Mouse (Mus musculus) forelimb bud, embryonic 11.5 days (tissue): ENCODE results near the gene Ddx43.
"Not testable (repeated sequence)": the region's sequence is repeated elsewhere in the genome, so short reads cannot be mapped to it uniquely, and the experiment has no call there.

Source experiments
- DNase-seq: peaks from one replicate; pipeline ENCODE4 v3.0.0-alpha.2; 2012; ENCODE audit warnings: low read depth, low spot score

Ddx43 gene

GRCm38 (mm10) chr9:78395630-78396351 is at the start of gene Ddx43:
Ddx43 (plus strand) TSS chr9:78395777.
- peak; percentile 50 for DNase-seq

- DNase-seq = no peak
Observed at GRCm38 (mm10) chr9:78347004-78347403, 48.6 kb upstream of the Ddx43 start.

GRCm38 (mm10) chr9:78348206-78349004 is 47.2 kb upstream of the Ddx43 start:
- not testable (repeated sequence) for DNase-seq

DNA sequence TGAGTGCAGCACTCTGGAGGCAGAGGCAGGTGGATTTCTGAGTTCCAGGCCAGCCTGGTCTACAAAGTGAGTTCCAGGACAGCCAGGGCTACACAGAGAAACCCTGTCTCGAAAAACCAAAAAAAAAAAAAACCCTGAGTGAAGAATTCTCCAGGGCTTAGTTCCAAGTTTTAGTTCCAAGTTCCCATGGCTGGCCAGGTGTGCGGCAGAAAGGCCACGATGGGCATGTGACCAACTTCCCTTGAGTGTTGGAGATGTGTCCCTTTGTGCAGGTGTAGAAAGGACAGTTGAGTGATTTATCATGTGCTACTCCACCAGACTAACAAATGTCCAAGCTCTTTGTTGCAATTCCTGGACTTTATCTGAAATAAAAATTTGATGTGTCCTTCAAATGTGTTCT is 46.4 kb upstream of the Ddx43 start:
- not testable (repeated sequence) for DNase-seq

DNA sequence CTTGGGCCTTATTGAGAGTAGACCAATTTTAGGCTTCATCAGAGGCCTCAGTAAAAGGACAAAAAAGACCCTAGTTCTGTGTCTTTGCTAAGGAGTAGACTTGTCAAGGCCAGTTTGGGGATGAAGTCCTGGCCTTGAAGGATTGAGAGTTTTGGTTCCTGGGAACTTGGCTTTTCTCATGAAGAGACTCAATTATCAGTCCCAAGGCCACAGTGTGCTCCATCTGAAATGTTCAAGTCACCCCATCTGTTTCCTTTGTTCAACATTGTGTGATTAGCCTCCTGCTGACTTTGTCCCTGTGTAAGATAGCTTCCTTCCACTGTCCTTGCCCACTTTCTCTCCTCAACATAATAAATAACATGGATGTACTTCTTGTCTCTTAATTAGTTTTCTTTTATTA is 45.6 kb upstream of the Ddx43 start:
- DNase-seq = not testable (repeated sequence)

DNA sequence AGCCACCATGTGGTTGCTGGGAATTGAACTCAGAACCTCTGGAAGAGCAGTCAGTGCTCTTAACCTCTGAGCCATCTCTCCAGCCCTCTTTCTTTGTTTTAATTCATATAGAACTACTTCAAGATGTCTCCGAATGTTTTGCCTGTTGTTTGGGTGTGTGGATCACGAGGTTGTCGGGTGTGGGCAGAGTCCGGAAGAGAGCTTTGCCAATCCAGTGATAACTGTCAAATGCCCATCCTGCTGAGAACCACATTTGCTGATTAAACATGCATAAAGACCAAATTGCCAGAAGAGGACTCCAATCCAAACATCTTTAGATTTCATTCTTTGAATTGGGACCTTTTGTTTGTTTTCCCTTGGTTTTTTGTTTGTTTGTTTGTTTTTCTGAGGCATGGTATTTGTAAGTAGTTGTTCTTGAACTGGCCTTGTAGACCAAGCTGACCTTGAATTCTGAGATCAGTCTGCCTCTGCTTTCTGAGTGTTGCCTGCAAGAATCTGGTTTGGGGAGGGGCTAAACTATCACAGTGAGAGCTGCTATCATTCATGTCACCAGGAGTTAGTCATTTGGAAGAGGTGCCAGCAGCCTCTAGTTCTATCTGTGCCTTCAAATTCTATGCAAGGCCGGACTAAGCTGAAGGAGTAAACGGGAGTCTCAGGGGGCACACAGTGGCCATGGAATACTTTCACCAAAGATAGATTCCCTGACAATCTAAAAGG is 43.9 kb upstream of the Ddx43 start:
- no peak for DNase-seq

GRCm38 (mm10) chr9:78354665-78355578 is 40.7 kb upstream of the Ddx43 start:
- no peak for DNase-seq

DNA sequence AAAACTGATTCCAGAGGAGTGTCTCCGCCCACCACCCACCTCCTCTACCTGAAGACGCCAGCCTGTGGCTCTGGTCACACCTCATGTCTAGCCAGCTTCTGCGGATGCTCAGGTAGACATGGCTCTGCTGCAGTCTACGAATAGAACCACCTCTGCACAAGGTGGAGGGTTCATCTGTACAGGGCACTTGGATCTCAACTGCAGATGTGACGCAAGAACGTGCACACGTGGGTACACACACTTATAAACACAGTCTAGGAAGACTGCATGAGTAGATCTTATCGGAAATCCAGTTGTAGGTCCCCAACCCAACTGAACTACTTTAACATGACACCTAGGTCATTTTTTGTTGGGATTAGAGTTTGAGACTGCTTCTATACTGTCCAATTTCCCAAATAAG is 40.0 kb upstream of the Ddx43 start, which contains the start of gene Gsta2:
Gene Gsta2, minus strand, starts transcription at position 178 of the 400 bp plus-strand sequence.
- DNase-seq = no peak

DNA sequence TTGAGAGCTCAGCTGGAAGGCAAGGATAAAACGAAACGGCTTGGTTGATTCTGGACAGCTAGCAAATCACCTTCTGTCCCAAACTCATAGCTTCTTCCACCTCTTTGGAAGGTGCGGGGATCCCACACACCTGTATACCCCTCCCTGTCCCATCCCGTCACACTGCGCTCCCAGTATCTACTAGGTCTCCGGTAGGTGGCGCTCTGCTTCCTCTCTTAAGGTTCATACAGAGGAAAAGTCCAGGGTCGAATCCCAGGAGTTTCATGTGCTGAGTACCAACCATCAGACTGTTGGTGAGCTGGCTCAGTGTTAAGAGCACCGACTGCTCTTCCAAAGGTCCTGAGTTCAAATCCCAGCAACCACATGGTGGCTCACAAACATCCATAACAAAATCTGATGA is 37.5 kb upstream of the Ddx43 start:
- peak; percentile 78 for DNase-seq

GRCm38 (mm10) chr9:78359750-78360483 is 35.7 kb upstream of the Ddx43 start:
- no peak for DNase-seq

DNA sequence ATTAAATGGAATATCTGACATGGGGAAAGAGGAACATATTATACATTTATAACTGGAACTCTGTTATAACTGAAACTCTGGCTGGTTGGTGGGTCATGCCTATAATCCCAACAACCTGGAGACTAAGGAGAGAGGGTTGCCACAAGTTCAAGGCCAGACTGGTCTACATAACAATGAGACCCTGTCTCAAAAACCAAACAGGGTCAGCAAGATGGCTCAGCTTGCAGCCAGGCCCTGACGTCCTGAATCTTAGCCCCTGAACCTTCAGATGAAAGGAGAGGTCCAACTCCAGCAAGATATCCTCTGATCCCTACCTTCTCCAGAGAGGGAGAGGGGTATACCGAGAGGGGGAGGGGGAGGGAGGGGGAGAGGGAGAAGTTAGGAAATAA is 35.1 kb upstream of the Ddx43 start:
- no peak for DNase-seq

DNA sequence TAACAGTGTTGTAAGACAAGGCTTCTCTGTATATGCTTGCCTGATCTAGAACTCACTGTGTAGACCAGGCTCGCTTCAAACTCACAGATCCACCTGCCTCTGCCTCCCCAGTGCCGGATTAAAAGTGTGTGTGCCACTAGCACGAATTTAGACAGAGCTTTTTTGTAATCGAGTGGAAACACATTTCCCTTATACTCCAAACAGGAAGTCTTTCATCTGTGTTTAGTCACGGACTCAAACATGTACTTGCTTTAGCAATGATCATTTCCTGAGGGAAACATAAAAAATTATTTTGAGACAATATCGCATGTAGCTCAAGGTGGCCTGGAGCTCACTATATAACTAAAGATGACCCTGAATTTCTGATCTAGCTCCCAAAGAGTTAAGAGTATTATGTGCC is 32.2 kb upstream of the Ddx43 start:
- DNase-seq = no peak

GRCm38 (mm10) chr9:78364701-78365100 is 30.9 kb upstream of the Ddx43 start:
- no peak for DNase-seq

DNA sequence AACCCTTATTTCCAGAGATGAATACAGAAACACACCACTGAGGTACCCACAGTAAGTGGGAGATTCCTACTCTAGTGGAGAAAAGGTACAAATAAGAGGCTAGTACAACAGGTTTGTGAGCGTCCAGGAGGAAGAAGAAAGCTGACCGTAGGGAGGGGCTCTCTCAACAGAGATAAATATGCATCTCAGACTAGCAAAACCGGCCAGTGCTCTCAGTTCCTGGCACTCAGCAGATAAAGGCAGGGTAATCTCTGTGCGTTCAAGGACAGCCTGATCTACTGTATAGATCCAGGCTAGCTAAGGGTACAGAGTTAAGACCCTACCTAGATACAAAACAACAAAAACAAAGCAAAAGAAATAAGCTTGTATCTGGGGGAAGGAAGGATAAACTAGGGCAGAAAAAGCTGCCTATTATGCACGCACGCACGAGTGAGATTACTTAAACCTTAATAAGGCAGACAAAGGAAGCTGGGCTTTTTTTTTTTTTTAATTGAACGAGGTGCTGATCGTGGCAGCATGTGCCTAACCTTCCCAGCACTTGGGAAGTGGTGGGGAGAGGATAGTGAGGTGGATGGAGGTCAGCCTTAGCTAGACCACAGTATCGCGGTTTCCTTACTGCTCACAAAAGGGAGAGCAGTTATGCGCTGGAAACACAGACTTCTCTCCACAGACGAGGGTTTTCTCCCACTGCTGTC is 29.6 kb upstream of the Ddx43 start:
- no peak for DNase-seq

DNA sequence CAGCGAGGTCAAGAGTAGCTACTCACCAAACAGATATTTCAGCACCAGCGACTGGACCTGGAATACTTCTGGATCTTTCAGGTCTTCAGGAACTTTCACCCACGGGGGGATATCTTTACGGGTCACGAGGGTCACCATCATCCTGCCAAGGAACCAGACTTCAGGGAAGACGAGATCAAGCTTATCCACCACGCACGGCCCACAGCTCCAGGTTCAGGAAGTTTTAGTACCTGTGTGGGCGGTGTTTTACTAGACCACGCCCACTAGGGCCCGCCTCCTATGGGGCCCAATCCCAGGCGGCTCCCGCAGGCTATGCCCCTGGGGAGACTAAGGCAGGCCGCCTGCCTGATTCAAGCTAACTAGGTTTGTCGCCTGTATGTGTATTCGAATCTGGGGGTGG is 27.6 kb upstream of the Ddx43 start, which contains the start of gene Dppa5a:
Gene Dppa5a, minus strand, starts transcription at position 219 of the 400 bp plus-strand sequence.
- not testable (repeated sequence) for DNase-seq

GRCm38 (mm10) chr9:78368671-78369293 is 26.8 kb upstream of the Ddx43 start:
- DNase-seq = no peak

- DNase-seq = no peak
Observed at GRCm38 (mm10) chr9:78369349-78369748, 26.2 kb upstream of the Ddx43 start.

DNA sequence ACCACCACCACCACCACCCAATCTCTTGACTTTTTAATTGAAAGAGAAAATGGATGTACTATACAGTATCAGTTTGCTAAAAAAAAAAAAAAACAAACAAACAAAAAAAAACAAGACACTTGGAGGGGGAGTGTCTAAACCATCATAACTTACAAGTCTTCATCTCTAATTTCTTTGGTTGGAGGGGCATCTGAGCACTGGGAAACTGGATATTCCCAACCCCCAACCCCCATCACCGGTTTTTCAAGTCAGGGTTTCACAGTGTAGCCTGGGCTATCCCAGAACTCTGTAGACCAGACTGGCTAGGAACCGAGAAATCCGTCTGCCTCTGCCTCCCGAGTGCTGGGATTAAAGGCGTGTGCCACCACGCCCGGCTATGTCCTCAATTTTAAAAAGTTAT is 25.8 kb upstream of the Ddx43 start:
- DNase-seq = no peak

- no peak for DNase-seq
Observed at GRCm38 (mm10) chr9:78371441-78371840, 24.1 kb upstream of the Ddx43 start.
